Mouse (Mus musculus) heart, adult 2 months (tissue): Measurements from ENCODE around the gene Usp28.
A peak's percentile ranks its signal among the peaks of the same experiment; 100 is the strongest.

Experiments
- CTCF ChIP-seq: fragments of 200-600 bp; IDR thresholded peaks from 2 replicates; pipeline ENCODE4 v1.8.1; 2022; ENCODE audit warnings: antibody characterized with exemption, mild to moderate bottlenecking, moderate library complexity
- EP300 ChIP-seq: fragments of 200-500 bp; IDR thresholded peaks from 2 replicates; pipeline ENCODE4 v1.6.1; 2011; ENCODE audit warnings: low read depth, low read length, control low read depth; ENCODE audit not compliant: insufficient read depth
- POLR2A ChIP-seq: fragments of 200-500 bp; IDR thresholded peaks from 2 replicates; pipeline ENCODE4 v1.6.1; 2011; ENCODE audit warnings: mild to moderate bottlenecking, low read depth, low read length, control low read depth; ENCODE audit not compliant: insufficient read depth

- 0 out of 2 replicates have a peak, but pooled peaks have one; percentile 9 for TF ChIP-seq CTCF
- peak; percentile 74 for TF ChIP-seq POLR2A
- no peak for TF ChIP-seq EP300
Measured at GRCm38 (mm10) chr9:49055333-49056205, 70.4 kb downstream of the Usp28 start, which contains the start of gene Zw10.
